Mouse (Mus musculus) forebrain, embryonic 11.5 days (tissue): Measurements from ENCODE around the gene Anxa8. TPM values are rescaled to one million over a fixed set of nuclear protein-coding genes. Genes with fewer than 3 reads are reported as not detected.

ENCODE experiments used
- ATAC-seq: fragments of 200-750 bp; cut with Nextera tagmentation; replicated peaks from 2 replicates; pipeline ENCODE4 v1.8.0; 2017; ENCODE audit warnings: moderate TSS enrichment; ENCODE audit not compliant: low FRiP score
- DNase-seq: peaks from one replicate; pipeline ENCODE4 v3.0.0-alpha.2; 2017; ENCODE audit warnings: low spot score
- H3K27ac ChIP-seq: fragments of 300-500 bp; sonication (generic); 2 replicates; pipeline ENCODE4 v1.5.1; 2014; ENCODE audit warnings: low read depth, low read length
- H3K27me3 ChIP-seq: fragments of 300-500 bp; sonication (generic); 2 replicates; pipeline ENCODE4 v1.6.1; 2014; ENCODE audit warnings: mild to moderate bottlenecking, low read length, mixed read lengths; ENCODE audit not compliant: control insufficient read depth, insufficient read depth
- H3K36me3 ChIP-seq: fragments of 300-500 bp; sonication (generic); 2 replicates; pipeline ENCODE4 v1.6.1; 2014; ENCODE audit warnings: mild to moderate bottlenecking, low read length, moderate library complexity, mixed read lengths; ENCODE audit not compliant: control insufficient read depth, insufficient read depth
- H3K4me1 ChIP-seq: fragments of 300-500 bp; sonication (generic); replicated peaks from 2 replicates; pipeline ENCODE4 v1.6.1; 2014; ENCODE audit warnings: low read length, mixed read lengths; ENCODE audit not compliant: control insufficient read depth, insufficient read depth
- H3K4me2 ChIP-seq: fragments of 300-500 bp; sonication (generic); 2 replicates; pipeline ENCODE4 v1.6.1; 2014; ENCODE audit warnings: low read depth, mild to moderate bottlenecking, low read length, moderate library complexity, mixed read lengths; ENCODE audit not compliant: severe bottlenecking
- H3K4me3 ChIP-seq: fragments of 300-500 bp; sonication (generic); 2 replicates; pipeline ENCODE4 v1.5.1; 2014; ENCODE audit warnings: low read depth, low read length
- H3K9ac ChIP-seq: fragments of 300-500 bp; sonication (generic); 2 replicates; pipeline ENCODE4 v1.6.1; 2014; ENCODE audit warnings: low read length
- H3K9me3 ChIP-seq: fragments of 300-500 bp; sonication (generic); 2 replicates; pipeline ENCODE4 v1.6.1; 2016; ENCODE audit warnings: low read length, mixed read lengths; ENCODE audit not compliant: control insufficient read depth
- WGBS: fragments of 180-500 bp; shearing (Covaris S2); extraction: QIAGEN DNeasy Blood & Tissue Kit; methylation state at CpG from one replicate; pipeline ENCODE4 v1.1.7; 2014; 5-methylcytosine and 5-hydroxymethylcytosine counted together
- polyA plus RNA-seq: library from polyadenylated mRNA; unstranded; fragments of >200 nt; fragmentation: Nextera tagmentation; extraction: Ambion mirVana; gene quantifications from 2 replicates; pipeline ENCODE4 v1.2.1, GENCODE M21; 2014

Gene Anxa8
- polyA plus RNA-seq, 1 experiment from 2014 or later: 1.2 TPM

GRCm38 (mm10) chr14:34104892-34105291, 19.1 kb downstream of the Anxa8 start:
- ATAC-seq: no peak
- Histone ChIP-seq H3K36me3 (no peaks in the 10 kb centered on the region), H3K27ac (no peak overlapping the region), H3K9me3 (no peaks in the 10 kb centered on the region), H3K4me1 (no peaks in the 10 kb centered on the region), H3K4me2 (no peak overlapping the region), H3K9ac (no peak overlapping the region), H3K4me3 (no peak overlapping the region), H3K27me3 (no peaks in the 10 kb centered on the region)
- peak; percentile 68 for DNase-seq
- 26% methylated on average over 8 of the region's 8 CpGs for WGBS

GRCm38 (mm10) chr14:34106389-34107062, 20.7 kb downstream of the Anxa8 start:
- H3K4me1 ChIP-seq: no peaks in the 10 kb centered on the region
- no peaks in the 10 kb centered on the region for H3K9me3 ChIP-seq
- H3K4me2 ChIP-seq: no peak overlapping the region
- H3K27ac ChIP-seq: no peak overlapping the region
- no peaks in the 10 kb centered on the region for H3K27me3 ChIP-seq
- H3K9ac ChIP-seq: no peak overlapping the region
- DNase-seq (peak; percentile 68), ATAC-seq (no peak)
- 59% methylated on average over 12 of the region's 12 CpGs for WGBS
- H3K36me3 ChIP-seq: no peaks in the 10 kb centered on the region
- no peak overlapping the region for H3K4me3 ChIP-seq

GRCm38 (mm10) chr14:34107594-34107993, 21.8 kb downstream of the Anxa8 start:
- DNase-seq (no peak), ATAC-seq (no peak)
- Histone ChIP-seq H3K9ac (no peak overlapping the region), H3K27me3 (no peaks in the 10 kb centered on the region), H3K4me3 (no peak overlapping the region), H3K4me1 (no peaks in the 10 kb centered on the region), H3K4me2 (no peak overlapping the region), H3K9me3 (no peaks in the 10 kb centered on the region), H3K27ac (no peak overlapping the region), H3K36me3 (no peaks in the 10 kb centered on the region)
- 88% methylated on average over 4 of the region's 4 CpGs for WGBS

- H3K27me3 ChIP-seq: no peaks in the 10 kb centered on the region
- no peak overlapping the region for H3K4me3 ChIP-seq
- no peak overlapping the region for H3K4me2 ChIP-seq
- H3K4me1 ChIP-seq: no peaks in the 10 kb centered on the region
- H3K36me3 ChIP-seq: no peaks in the 10 kb centered on the region
- ATAC-seq: no peak
- no peak overlapping the region for H3K9ac ChIP-seq
- no peak for DNase-seq
- H3K9me3 ChIP-seq: no peaks in the 10 kb centered on the region
- no peak overlapping the region for H3K27ac ChIP-seq
- WGBS: 85% methylated on average over 4 of the region's 4 CpGs
Observed at GRCm38 (mm10) chr14:34114311-34114710, 28.5 kb downstream of the Anxa8 start.

GRCm38 (mm10) chr14:34119046-34119723, 33.4 kb downstream of the Anxa8 start:
- Histone ChIP-seq H3K9ac (no peak overlapping the region), H3K4me1 (no peaks in the 10 kb centered on the region), H3K4me3 (no peak overlapping the region), H3K27me3 (no peaks in the 10 kb centered on the region), H3K4me2 (no peak overlapping the region), H3K27ac (no peak overlapping the region), H3K9me3 (no peaks in the 10 kb centered on the region), H3K36me3 (no peaks in the 10 kb centered on the region)
- DNase-seq: no peak
- WGBS: 80% methylated on average over 7 of the region's 7 CpGs
- ATAC-seq: no peak

GRCm38 (mm10) chr14:34120016-34120910, 34.5 kb downstream of the Anxa8 start:
- Histone ChIP-seq H3K9ac (no peak overlapping the region), H3K27ac (no peak overlapping the region), H3K4me1 (no peaks in the 10 kb centered on the region), H3K4me2 (no peak overlapping the region), H3K9me3 (no peaks in the 10 kb centered on the region), H3K27me3 (no peaks in the 10 kb centered on the region), H3K4me3 (no peak overlapping the region), H3K36me3 (no peaks in the 10 kb centered on the region)
- ATAC-seq (no peak), DNase-seq (no peak)
- 86% methylated on average over 12 of the region's 12 CpGs for WGBS

- no peak overlapping the region for H3K27ac ChIP-seq
- no peak overlapping the region for H3K4me2 ChIP-seq
- DNase-seq (no peak), ATAC-seq (no peak)
- no peaks in the 10 kb centered on the region for H3K4me1 ChIP-seq
- H3K9me3 ChIP-seq: no peaks in the 10 kb centered on the region
- 85% methylated on average over 3 of the region's 3 CpGs for WGBS
- H3K9ac ChIP-seq: no peak overlapping the region
- H3K36me3 ChIP-seq: no peaks in the 10 kb centered on the region
- H3K27me3 ChIP-seq: no peaks in the 10 kb centered on the region
- no peak overlapping the region for H3K4me3 ChIP-seq
Observed at GRCm38 (mm10) chr14:34120923-34121351, 35.2 kb downstream of the Anxa8 start.

GRCm38 (mm10) chr14:34121691-34122090, 35.9 kb downstream of the Anxa8 start:
- WGBS: 92% methylated on average over 4 of the region's 4 CpGs
- Histone ChIP-seq H3K36me3 (no peaks in the 10 kb centered on the region), H3K4me3 (no peak overlapping the region), H3K27ac (no peak overlapping the region), H3K27me3 (no peaks in the 10 kb centered on the region), H3K4me1 (no peaks in the 10 kb centered on the region), H3K9ac (no peak overlapping the region), H3K4me2 (no peak overlapping the region), H3K9me3 (no peaks in the 10 kb centered on the region)
- DNase-seq (no peak), ATAC-seq (no peak)
